Mouse (Mus musculus) ES-Bruce4 (cell line): ENCODE measurements around the gene Tnfrsf21.

Experiments used
- CTCF ChIP-seq: IDR thresholded peaks from one replicate; pipeline ENCODE4 v1.8.1; 2011; ENCODE audit warnings: low read depth, low read length
- EP300 ChIP-seq: IDR thresholded peaks from 2 replicates; pipeline ENCODE4 v1.6.1; 2011; ENCODE audit warnings: low read depth, low read length; ENCODE audit not compliant: insufficient read depth

DNA sequence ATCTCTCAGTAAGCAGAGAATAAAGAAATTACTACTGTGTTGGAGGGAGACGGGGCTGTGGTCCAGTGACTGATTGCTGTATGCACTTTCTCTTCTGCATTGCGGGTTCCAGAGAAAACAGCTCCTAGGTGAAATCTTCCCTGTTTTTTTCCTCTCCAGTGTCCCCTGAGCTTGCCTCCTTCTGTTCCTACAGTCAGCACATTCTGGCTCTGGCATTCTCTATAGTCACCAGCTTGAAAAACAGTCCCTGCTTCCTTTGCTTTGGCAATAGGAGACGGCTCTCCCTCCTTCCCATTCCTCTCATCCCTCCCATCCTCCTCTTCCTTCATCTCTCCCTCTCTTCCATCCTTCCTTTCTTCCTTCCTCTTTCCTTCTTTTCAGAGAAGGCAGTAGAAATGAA lies 13.9 kb downstream of the Tnfrsf21 start:
- TF ChIP-seq CTCF (no peak), EP300 (no peak)
